Mouse (Mus musculus) E14TG2a.4 (cell line): Measurements from ENCODE around the gene Exosc2.

ENCODE experiments used
- CTCF ChIP-seq: conservative IDR thresholded peaks from 2 replicates; pipeline ENCODE4 v1.5.1; 2014; ENCODE audit warnings: low read length
- NANOG ChIP-seq: IDR thresholded peaks from 2 replicates; pipeline ENCODE4 v1.6.1; 2014; ENCODE audit warnings: borderline replicate concordance, low read length, mixed read lengths
- POU5F1 ChIP-seq: IDR thresholded peaks from 2 replicates; pipeline ENCODE4 v1.6.1; 2014; ENCODE audit warnings: low read length, borderline replicate concordance

DNA sequence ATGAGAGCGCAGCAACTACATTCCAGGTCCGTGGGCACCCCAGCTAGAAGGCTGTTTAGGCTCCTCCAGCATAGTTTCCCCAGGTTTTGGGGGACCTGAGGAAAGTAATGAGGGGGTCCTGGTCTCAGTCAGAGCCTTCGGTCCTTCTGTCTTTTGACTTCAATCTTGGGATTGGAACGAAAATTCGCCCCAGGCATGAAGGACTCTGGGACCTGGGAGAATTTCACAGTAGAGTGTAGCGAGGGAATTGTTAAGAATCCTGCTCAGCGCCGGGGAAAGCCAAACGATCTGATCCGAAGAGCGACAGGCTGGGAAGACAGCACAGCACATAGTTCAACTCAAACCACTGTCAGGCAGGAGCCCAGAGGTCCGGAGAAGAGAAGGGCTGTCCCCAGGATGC, 33.2 kb upstream of the Exosc2 start:
- TF ChIP-seq CTCF (no peak), NANOG (no peak), POU5F1 (no peak)
